Mouse (Mus musculus): ENCODE data around the gene Madcam1.

The Madcam1 gene

DNA sequence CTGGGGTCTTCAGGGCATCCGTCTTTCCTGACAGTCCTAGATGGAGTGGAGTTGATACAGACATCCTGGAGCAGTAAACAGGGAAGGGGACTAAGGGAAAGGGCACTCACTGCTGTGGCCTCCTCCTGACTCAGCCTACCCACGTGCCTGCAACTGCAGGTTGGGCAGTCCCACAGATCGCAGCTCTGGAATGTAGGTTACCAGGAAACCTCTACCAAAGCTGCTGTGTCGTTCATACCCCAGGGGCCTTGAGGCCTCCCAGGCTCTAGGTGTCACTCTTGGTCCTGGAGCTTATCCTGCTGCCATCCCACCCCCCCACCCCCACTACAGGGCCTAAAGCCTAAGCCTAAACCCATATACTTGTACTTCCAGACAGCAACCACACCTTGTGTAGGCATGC, 43.4 kb downstream of the Madcam1 start:
- in situ Hi-C loops (cut with MboI; ENCODE audit: low sequenced_read_pairs), result no loop called here

DNA sequence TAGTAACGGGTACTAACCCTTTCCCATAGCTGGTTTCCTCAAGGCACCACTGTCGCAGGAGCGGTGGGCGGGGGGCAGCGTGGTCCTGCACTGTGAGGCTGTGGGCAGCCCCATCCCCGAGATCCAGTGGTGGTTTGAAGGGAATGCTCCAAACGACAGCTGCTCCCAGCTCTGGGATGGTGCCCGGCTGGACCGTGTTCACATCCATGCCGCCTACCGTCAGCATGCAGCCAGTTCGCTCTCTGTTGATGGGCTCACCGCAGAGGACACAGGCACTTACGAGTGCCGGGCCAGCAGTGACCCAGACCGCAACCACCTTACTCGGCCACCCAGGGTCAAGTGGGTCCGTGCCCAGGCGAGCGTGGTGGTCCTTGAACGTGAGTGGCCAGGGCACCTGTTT, 44.3 kb downstream of the Madcam1 start:
- in situ Hi-C loops (cut with MboI; ENCODE audit: low sequenced_read_pairs), result no loop called here

DNA sequence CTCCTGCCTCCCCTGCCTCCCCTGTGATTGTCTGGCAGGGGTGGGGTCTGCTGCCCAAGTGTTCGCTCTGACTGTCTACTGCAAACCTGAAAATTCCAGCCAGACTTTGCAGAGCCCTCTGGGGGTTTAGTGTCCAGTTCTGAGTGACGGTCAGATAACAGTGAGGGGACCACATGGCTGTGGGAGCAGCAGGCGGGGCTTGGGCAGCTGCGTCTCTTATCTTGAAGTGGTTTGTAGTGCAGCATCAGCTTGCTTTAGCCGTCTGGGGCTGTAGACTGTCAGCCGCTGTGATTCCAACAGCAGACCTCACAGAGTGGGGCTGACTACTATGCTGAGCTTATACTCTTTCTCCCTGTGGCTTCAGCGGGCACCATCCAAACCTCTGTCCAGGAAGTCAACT, 44.9 kb downstream of the Madcam1 start:
- in situ Hi-C loops (cut with MboI; ENCODE audit: low sequenced_read_pairs), result no loop called here

DNA sequence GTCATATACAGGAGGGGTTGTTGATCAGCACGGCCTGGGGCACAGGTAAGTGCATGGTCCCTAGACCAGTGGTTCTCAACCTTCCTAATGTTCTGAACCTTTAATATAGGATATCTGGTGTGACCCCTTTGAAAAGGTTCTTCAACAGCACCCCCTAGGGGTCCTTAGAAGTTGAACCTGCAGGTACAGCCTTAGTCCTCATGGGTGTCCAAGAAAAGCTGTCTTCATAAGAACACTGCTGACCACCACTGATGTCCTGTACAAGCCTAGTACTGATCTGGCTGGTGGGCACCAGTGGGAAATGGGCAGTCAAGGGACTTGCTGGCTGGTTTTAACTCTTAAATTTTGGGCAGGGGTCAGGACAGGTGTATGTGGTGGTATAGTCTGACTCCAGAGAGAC, 47.7 kb downstream of the Madcam1 start:
- in situ Hi-C loops (cut with MboI; ENCODE audit: low sequenced_read_pairs), result no loop called here

DNA sequence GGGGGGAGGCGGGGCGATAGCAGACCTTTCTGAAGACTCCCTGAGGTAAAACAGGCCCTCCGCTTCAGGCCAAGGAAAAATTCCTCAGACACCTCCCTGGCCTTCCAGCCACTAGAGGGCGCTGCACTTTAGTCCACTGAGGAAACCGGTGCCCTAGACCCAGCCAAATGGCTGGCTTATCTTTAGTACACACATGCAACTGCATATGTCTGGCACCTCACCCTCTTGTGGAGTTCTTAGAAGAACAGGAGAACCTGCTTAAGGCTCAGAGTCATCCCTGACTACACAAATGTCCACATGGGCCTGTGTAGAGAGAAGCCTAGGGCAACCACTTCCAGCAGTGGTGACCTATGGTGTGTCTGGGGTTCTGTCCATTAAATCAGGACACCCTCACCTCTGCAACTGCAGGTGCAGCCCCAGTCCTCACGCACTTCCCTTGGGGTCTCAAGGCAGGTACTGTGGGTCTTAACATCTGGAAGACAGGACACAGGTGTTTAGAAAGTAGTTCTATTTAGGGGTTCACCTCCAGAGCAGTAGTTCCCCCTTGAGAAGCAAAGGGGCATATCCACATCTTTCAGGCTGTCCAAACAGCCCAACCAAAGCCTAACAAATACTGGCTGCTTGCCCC, 48.3 kb downstream of the Madcam1 start:
- in situ Hi-C loops (cut with MboI; ENCODE audit: low sequenced_read_pairs), result no loop called here

DNA sequence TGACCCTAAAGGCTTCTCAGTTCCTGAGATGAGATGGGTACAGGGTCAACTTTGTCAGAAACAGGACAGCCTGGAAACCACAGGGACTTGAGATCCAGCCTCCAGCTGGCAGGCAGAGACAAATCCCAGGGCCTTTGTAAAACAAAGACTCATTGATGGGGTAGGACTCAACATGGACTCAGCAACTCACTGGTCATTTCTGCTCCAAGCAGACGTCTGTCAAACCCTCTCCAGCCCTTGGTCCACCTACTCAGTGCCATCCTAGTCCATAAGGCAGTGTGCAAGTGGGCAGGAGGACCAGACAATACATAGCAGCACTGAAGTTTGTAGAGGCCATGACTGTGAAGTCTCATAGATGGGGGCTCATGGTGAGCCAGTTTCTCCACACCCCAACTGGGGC, 48.8 kb downstream of the Madcam1 start:
- in situ Hi-C loops (cut with MboI; ENCODE audit: low sequenced_read_pairs), result no loop called here

DNA sequence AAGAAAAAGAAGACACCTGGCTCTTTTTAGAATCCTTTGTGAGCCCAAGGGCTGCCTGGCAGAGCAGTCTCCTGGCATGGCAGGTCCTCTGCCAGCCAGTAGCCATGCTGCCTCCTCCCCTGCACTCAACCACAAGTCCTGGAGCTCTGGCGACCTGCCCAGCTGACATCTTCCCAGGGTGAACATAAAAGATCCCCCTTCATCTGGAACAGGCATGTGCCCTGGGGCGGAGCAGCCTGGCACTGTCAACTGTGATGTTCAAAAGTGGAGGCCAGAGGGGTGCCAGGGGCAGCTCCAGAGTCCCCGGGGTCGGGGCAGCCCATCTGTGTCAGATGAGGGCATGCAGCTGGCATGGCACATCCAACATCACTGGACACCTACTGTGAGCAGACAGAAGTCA, 50.6 kb downstream of the Madcam1 start:
- in situ Hi-C loops (cut with MboI; ENCODE audit: low sequenced_read_pairs), result no loop called here

DNA sequence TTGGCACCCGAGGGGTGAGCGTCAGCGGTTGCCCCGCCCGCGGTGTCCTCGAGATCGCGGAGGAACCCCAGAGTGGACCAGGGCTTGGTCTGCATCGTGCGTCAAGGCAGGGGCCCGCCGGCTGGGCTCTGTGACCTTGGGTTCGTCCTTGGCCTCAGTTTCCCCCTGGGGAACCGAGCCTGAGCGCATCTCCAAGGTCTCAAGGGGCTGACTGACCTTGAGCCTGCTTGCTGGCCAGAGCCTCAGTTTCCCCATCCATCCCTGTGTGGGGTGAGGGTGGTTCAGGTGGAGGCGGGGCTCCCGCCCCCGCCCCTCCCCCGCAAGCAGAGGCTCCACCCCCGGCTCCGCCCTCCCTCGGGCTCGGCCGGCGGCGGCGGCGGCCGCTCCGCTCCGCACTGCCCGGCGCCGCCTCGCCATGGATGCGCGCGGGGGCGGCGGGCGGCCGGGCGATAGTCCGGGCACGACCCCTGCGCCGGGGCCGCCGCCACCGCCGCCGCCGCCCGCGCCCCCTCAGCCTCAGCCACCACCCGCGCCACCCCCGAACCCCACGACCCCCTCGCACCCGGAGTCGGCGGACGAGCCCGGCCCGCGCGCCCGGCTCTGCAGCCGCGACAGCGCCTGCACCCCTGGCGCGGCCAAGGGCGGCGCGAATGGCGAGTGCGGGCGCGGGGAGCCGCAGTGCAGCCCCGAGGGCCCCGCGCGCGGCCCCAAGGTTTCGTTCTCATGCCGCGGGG, 52.1 kb downstream of the Madcam1 start, which contains the start of gene Hcn2:
Gene Hcn2, plus strand, starts transcription at position 381 of the 734 bp plus-strand sequence.
- in situ Hi-C loops (cut with MboI; ENCODE audit: low sequenced_read_pairs), result no loop called here

DNA sequence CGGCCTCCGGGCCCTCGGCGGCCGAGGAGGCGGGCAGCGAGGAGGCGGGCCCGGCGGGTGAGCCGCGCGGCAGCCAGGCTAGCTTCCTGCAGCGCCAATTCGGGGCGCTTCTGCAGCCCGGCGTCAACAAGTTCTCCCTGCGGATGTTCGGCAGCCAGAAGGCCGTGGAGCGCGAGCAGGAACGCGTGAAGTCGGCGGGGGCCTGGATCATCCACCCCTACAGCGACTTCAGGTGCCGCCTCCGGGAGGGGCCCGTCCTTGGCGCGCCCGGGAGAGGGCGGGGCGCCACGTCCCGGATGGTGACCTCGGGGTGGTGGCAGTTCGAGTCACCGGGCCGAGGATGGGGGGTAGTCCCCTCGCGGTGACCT, 52.6 kb downstream of the Madcam1 start:
- in situ Hi-C loops (cut with MboI; ENCODE audit: low sequenced_read_pairs), result no loop called here

DNA sequence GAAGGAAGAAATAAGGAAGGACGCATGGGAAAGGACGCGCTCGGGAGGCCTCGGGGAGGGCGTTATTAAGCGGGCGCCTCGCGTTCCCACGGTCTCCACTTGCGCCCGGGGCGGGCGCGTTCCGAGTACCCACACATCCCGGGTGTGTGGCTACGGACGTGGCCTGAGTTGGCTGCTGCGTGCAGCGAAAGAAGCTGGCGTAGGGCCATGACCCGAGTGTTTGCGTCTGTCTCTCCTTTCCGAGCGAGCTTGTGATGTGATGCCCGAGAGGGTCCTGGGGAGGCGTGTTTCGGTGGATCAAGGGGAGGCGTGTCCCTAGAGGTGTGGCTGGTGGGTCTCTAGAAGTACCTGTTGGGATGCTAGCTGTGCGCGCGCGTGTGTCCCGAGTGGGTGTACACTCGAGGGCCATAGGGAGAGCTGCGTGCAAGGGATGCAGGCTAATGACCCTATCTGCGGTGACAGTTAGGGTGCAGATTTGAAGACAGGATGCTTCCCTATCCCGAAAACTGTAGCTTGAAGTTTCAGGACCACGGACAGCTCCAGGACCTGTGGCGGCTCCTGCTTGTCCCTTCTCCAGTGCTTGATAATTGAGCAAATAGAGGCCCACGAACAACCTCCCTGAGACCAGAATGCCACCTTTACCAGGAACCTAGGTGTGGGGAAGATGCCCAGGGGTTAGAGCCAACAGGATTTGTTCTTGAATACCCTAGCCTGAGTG, 53.4 kb downstream of the Madcam1 start:
- in situ Hi-C loops (cut with MboI; ENCODE audit: low sequenced_read_pairs), result no loop called here
